Mouse (Mus musculus) MEL (cell line): Measurements from ENCODE around the gene Fcrls. TPM values are rescaled to one million over a fixed set of nuclear protein-coding genes. Genes with fewer than 3 reads are reported as not detected.
A peak's percentile ranks its signal among the peaks of the same experiment; 100 is the strongest.

Source experiments
- DNase-seq: peaks from one replicate; pipeline ENCODE4 v3.0.0; 2011; ENCODE audit warnings: low read depth, low spot score
- H3K27ac ChIP-seq: 2 replicates; pipeline ENCODE4 v1.5.1; 2012; ENCODE audit warnings: low read depth, mild to moderate bottlenecking, control low read depth, low read length, moderate library complexity; ENCODE audit not compliant: control insufficient read depth
- H3K27me3 ChIP-seq, 2 experiments: fragments of 150-350 bp in 1 of 2; sonication (generic) in 1 of 2; 2 replicates each; pipeline ENCODE4 v1.6.1; 2012; ENCODE audit warnings: low read length in 2 of 2, mild to moderate bottlenecking in 2 of 2, improper control_type of control experiment in 1 of 2, moderate library complexity in 1 of 2; ENCODE audit not compliant: insufficient read depth in 2 of 2, control insufficient read depth in 1 of 2
- H3K36me3 ChIP-seq, 2 experiments: 2 replicates each; pipeline ENCODE4 v1.6.1; 2012 to 2014; ENCODE audit warnings: low read length in 2 of 2, improper control_type of control experiment in 1 of 2, inconsistent platforms in 1 of 2, mild to moderate bottlenecking in 1 of 2; ENCODE audit not compliant: insufficient read depth in 2 of 2, control insufficient read depth in 1 of 2
- H3K4me1 ChIP-seq, 2 experiments: fragments of 150-350 bp in 1 of 2; sonication (generic) in 1 of 2; 2 replicates each; pipeline ENCODE4 v1.6.1; 2012; ENCODE audit warnings: low read length in 2 of 2, improper control_type of control experiment in 1 of 2, mild to moderate bottlenecking in 1 of 2; ENCODE audit not compliant: insufficient read depth in 2 of 2, control insufficient read depth in 1 of 2
- H3K4me3 ChIP-seq, 2 experiments: fragments of 150-350 bp in 1 of 2; sonication (generic) in 1 of 2; 2 replicates each; pipeline ENCODE4 v1.5.1; 2012; ENCODE audit warnings: low read depth in 2 of 2, low read length in 2 of 2, mild to moderate bottlenecking in 2 of 2, moderate library complexity in 2 of 2, control low read depth in 1 of 2, improper control_type of control experiment in 1 of 2; ENCODE audit not compliant: control insufficient read depth in 1 of 2, insufficient read depth in 1 of 2
- H3K79me2 ChIP-seq: 2 replicates; pipeline ENCODE4 v1.6.1; 2012; ENCODE audit warnings: mild to moderate bottlenecking, low read length, moderate library complexity; ENCODE audit not compliant: control insufficient read depth, poor library complexity, insufficient read depth
- H3K9ac ChIP-seq: 2 replicates; pipeline ENCODE4 v1.6.1; 2012; ENCODE audit warnings: low read depth, mild to moderate bottlenecking, control low read depth, low read length, moderate library complexity; ENCODE audit not compliant: control insufficient read depth, poor library complexity, severe bottlenecking
- H3K9me3 ChIP-seq: fragments of 150-350 bp; sonication (generic); replicated peaks from 2 replicates; pipeline ENCODE4 v1.6.1; 2012; ENCODE audit warnings: mild to moderate bottlenecking, low read length, improper control_type of control experiment, moderate library complexity; ENCODE audit not compliant: insufficient read depth
- CHD1 ChIP-seq: IDR thresholded peaks from 2 replicates; pipeline ENCODE4 v1.6.1; 2012; ENCODE audit warnings: low read depth, mild to moderate bottlenecking, inconsistent platforms, low read length, improper control_type of control experiment
- CHD2 ChIP-seq: IDR thresholded peaks from 2 replicates; pipeline ENCODE4 v1.6.1; 2011; ENCODE audit warnings: low read length, improper control_type of control experiment
- E2F4 ChIP-seq: IDR thresholded peaks from 2 replicates; pipeline ENCODE4 v1.6.1; 2011; ENCODE audit warnings: low read depth, low read length, improper control_type of control experiment, borderline replicate concordance
- ELF1 ChIP-seq: IDR thresholded peaks from 2 replicates; pipeline ENCODE4 v1.6.1; 2014; ENCODE audit warnings: low read depth, mild to moderate bottlenecking, inconsistent platforms, low read length, improper control_type of control experiment, moderate library complexity
- GATA1 ChIP-seq: IDR thresholded peaks from 2 replicates; pipeline ENCODE4 v1.6.1; 2011; ENCODE audit warnings: low read depth, low read length, improper control_type of control experiment
- HCFC1 ChIP-seq: IDR thresholded peaks from 2 replicates; pipeline ENCODE4 v1.6.1; 2012; ENCODE audit warnings: low read depth, mild to moderate bottlenecking, inconsistent platforms, low read length, improper control_type of control experiment, moderate library complexity
- MAFK ChIP-seq: IDR thresholded peaks from 2 replicates; pipeline ENCODE4 v1.6.1; 2011; ENCODE audit warnings: low read depth, mild to moderate bottlenecking, low read length, improper control_type of control experiment, borderline replicate concordance
- MEF2A ChIP-seq: IDR thresholded peaks from 2 replicates; pipeline ENCODE4 v1.6.1; 2014; ENCODE audit warnings: low read depth, mild to moderate bottlenecking, inconsistent platforms, low read length, improper control_type of control experiment; ENCODE audit not compliant: poor library complexity, insufficient replicate concordance, severe bottlenecking; ENCODE audit errors: extremely low read depth
- MXI1 ChIP-seq: IDR thresholded peaks from 2 replicates; pipeline ENCODE4 v1.6.1; 2011; ENCODE audit warnings: mild to moderate bottlenecking, low read depth, low read length, improper control_type of control experiment
- MYB ChIP-seq: IDR thresholded peaks from 2 replicates; pipeline ENCODE4 v1.6.1; 2011; ENCODE audit warnings: mild to moderate bottlenecking, low read depth, low read length, improper control_type of control experiment
- MYC ChIP-seq: IDR thresholded peaks from 2 replicates; pipeline ENCODE4 v1.6.1; 2011; ENCODE audit warnings: low read depth, mild to moderate bottlenecking, low read length, improper control_type of control experiment, moderate library complexity
- NRF1 ChIP-seq: IDR thresholded peaks from 2 replicates; pipeline ENCODE4 v1.6.1; 2014; ENCODE audit warnings: low read depth, mild to moderate bottlenecking, inconsistent platforms, low read length, improper control_type of control experiment, moderate library complexity; ENCODE audit not compliant: poor library complexity, insufficient read depth, severe bottlenecking
- POLR2AphosphoS5 ChIP-seq: IDR thresholded peaks from 2 replicates; pipeline ENCODE4 v1.6.1; 2012; ENCODE audit warnings: low read depth, borderline replicate concordance, mild to moderate bottlenecking, inconsistent platforms, low read length, moderate library complexity, mixed read lengths
- RAD21 ChIP-seq: IDR thresholded peaks from 2 replicates; pipeline ENCODE4 v1.6.1; 2011; ENCODE audit warnings: mild to moderate bottlenecking, low read depth, low read length, improper control_type of control experiment
- SMC3 ChIP-seq: IDR thresholded peaks from 2 replicates; pipeline ENCODE4 v1.6.1; 2011; ENCODE audit warnings: low read depth, low read length, improper control_type of control experiment
- TBP ChIP-seq: IDR thresholded peaks from 2 replicates; pipeline ENCODE4 v1.8.0; 2011; ENCODE audit warnings: low read depth, low read length, improper control_type of control experiment
- USF2 ChIP-seq, 2 experiments: IDR thresholded peaks; 2 replicates each; pipeline ENCODE4 v1.6.1; 2011 to 2012; ENCODE audit warnings: improper control_type of control experiment in 2 of 2, low read length in 2 of 2, borderline replicate concordance in 1 of 2, inconsistent platforms in 1 of 2, low read depth in 1 of 2, mild to moderate bottlenecking in 1 of 2; ENCODE audit not compliant: insufficient read depth in 1 of 2
- polyA plus RNA-seq, 2 experiments: library from polyadenylated mRNA; stranded (reverse) in 1 of 2; unstranded in 1 of 2; fragments of >175 nt in 1 of 2; fragments of >200 nt in 1 of 2; gene quantifications; 2 replicates each; pipeline versions ENCODE4 v1.2.1 to v1.2.4; 2012; ENCODE audit warnings: low replicate concordance in 2 of 2, low read depth in 1 of 2; ENCODE audit not compliant: insufficient read length in 2 of 2, insufficient read depth in 1 of 2, missing spikeins in 1 of 2
- total RNA-seq: library from RNA; depleted of rRNA; stranded (reverse); fragments of 300-350 nt; gene quantifications from 2 replicates; pipeline ENCODE4 v1.2.3, GENCODE M21; 2012; rRNA removed

Gene Fcrls
- total RNA-seq (not detected in 2 replicates), polyA plus RNA-seq (not detected)

- no peaks in the 10 kb centered on the region for H3K4me1 ChIP-seq
- no peak within 1 kb of the TSS for H3K27ac ChIP-seq
- TF ChIP-seq TBP (no peak), USF2 (IDR thresholded peaks at IDR 0.05; ENCODE audit: borderline replicate concordance in 1 of 2, insufficient read depth in 1 of 2, low read depth in 1 of 2, low read length in 2 of 2) (no peak), HCFC1 (no peak), NRF1 (no peak), MYB (no peak), MEF2A (no peak), POLR2AphosphoS5 (no peak)
- no peaks in the 10 kb centered on the region for H3K27me3 ChIP-seq
- no peaks in the 10 kb centered on the region for H3K9me3 ChIP-seq
- H3K4me3 ChIP-seq = no peak within 1 kb of the TSS
- H3K9ac ChIP-seq = no peak within 1 kb of the TSS
- no peaks in the 10 kb centered on the region for H3K79me2 ChIP-seq
- DNase-seq = peak; percentile 16
- H3K36me3 ChIP-seq = no peaks in the 10 kb centered on the region
Observed at GRCm38 (mm10) chr3:87263436-87263835, at the start of gene Fcrls. Gene Fcrls (minus strand): TSS chr3:87263738.

- no peak overlapping the region for H3K9ac ChIP-seq
- no peaks in the 10 kb centered on the region for H3K36me3 ChIP-seq
- H3K4me1 ChIP-seq = no peaks in the 10 kb centered on the region
- no peak overlapping the region for H3K4me3 ChIP-seq
- DNase-seq = no peak
- H3K27ac ChIP-seq = no peak overlapping the region
- no peaks in the 10 kb centered on the region for H3K9me3 ChIP-seq
- H3K27me3 ChIP-seq = no peaks in the 10 kb centered on the region
- TF ChIP-seq NRF1 = no peak
- no peak for TF ChIP-seq RAD21
- no peak for TF ChIP-seq GATA1
- no peak for TF ChIP-seq ELF1
- no peak for TF ChIP-seq MAFK
- no peak for TF ChIP-seq E2F4
- TF ChIP-seq CHD2 = no peak
- TF ChIP-seq CHD1 = no peak
- TF ChIP-seq MYC = no peak
- TF ChIP-seq MXI1 = no peak
- no peak for TF ChIP-seq SMC3
- no peaks in the 10 kb centered on the region for H3K79me2 ChIP-seq
Observed at GRCm38 (mm10) chr3:87309922-87310321, 46.4 kb upstream of the Fcrls start.
